Mouse (Mus musculus) thymus, postnatal 10 days (tissue): ENCODE measurements around the gene Tmem178.
"Not testable (repeated sequence)": the region's sequence is repeated elsewhere in the genome, so short reads cannot be mapped to it uniquely, and the experiment has no call there.

Source experiments
- DNase-seq, 2 experiments: peaks; one replicate each; pipeline ENCODE4 v3.0.0; 2021; ENCODE audit warnings: low spot score in 2 of 2

Gene Tmem178

GRCm38 (mm10) chr17:80945510-80945909, 1.1 kb downstream of the Tmem178 start:
- not testable (repeated sequence) for DNase-seq

- DNase-seq = no peak
Measured at GRCm38 (mm10) chr17:80946091-80946885, 1.9 kb downstream of the Tmem178 start.

DNA sequence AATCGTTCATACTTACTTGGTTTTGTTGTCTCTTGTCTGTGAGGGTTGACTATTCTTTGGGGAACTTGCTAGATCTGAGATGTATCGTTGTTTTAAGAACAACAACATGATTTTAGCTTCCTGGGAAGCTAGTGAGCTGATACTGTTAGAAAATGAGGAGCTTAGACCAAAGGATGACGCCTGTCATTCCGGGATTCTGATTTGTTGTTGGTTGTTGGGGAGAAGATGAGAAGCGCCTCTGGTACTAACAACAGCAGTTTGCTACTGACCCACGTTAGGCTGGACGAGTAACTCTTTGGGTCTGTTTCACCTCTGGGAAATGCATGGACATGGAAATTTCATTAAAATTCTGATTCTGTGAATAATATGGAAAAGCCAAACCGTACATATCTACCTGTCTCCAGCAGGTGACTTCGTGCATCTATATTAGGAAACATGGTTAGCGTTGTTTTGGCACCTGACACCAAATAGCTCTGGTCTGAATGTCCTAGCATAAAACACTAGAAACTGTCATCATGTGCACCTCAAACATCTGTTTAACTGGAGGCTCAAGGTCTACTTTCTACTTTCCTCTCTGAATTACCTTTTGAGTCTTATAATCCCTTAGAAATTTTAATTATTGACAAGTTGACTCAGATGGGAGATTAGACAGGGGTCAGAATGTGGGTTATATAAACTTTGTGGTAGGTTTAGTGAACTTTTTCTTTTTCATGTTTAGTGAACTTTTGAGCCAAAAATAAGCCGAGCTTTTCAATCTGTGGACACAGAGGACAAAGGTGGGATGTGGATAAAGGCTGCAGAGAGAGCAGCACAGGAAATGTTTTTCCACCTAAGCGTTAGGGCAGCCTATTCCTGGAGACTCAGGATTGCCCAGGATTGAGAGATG, 2.9 kb downstream of the Tmem178 start:
- DNase-seq = no peak

- DNase-seq = no peak
Measured at GRCm38 (mm10) chr17:80949382-80949781, 5.0 kb downstream of the Tmem178 start.

DNA sequence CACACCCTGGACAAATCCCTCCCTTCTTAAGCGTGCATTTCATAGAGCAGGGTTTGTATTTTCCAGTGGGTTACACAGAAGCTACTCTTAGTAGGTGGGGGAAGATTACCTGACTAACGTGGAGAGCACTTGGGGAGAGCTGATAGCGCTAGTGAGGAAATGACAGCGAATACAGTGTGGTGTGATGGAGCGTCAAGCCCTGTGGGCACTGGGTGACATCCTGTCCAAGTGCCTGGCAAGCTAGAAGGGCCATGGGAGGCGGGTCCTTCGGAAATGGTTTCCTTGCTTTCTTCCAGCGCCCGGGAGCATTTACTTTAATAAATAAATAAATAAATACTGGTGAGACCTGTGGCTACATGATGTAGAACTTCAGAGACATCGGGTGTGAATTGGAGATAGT, 5.5 kb downstream of the Tmem178 start:
- no peak for DNase-seq

- no peak for DNase-seq
Measured at GRCm38 (mm10) chr17:80952305-80952704, 7.9 kb downstream of the Tmem178 start.

GRCm38 (mm10) chr17:80955415-80955814, 11.0 kb downstream of the Tmem178 start:
- DNase-seq = no peak

GRCm38 (mm10) chr17:80955998-80956811, 11.8 kb downstream of the Tmem178 start:
- DNase-seq = no peak

- DNase-seq = no peak
Measured at GRCm38 (mm10) chr17:80958332-80958731, 13.9 kb downstream of the Tmem178 start.

- no peak for DNase-seq
Measured at GRCm38 (mm10) chr17:80959840-80960239, 15.4 kb downstream of the Tmem178 start.

DNA sequence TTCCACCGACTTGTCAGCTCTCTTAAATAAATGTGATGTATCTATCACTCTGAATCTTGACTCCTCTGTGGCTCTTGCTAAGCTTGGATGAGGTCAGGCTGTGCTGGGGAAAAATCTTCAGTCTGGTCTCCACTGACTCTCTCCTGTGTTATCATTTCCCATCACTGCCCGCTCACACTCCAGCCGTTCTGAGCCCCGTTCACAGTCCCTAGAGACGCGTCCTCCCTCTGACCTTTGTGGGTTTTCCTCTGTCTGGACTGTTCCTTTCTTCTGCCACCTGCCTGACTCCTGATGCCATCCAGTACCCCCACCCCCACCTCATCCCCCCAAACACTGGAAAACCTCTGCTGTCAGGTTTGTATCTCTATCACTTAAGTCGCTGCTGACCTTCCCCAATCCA, 23.0 kb downstream of the Tmem178 start:
- no peak for DNase-seq

DNA sequence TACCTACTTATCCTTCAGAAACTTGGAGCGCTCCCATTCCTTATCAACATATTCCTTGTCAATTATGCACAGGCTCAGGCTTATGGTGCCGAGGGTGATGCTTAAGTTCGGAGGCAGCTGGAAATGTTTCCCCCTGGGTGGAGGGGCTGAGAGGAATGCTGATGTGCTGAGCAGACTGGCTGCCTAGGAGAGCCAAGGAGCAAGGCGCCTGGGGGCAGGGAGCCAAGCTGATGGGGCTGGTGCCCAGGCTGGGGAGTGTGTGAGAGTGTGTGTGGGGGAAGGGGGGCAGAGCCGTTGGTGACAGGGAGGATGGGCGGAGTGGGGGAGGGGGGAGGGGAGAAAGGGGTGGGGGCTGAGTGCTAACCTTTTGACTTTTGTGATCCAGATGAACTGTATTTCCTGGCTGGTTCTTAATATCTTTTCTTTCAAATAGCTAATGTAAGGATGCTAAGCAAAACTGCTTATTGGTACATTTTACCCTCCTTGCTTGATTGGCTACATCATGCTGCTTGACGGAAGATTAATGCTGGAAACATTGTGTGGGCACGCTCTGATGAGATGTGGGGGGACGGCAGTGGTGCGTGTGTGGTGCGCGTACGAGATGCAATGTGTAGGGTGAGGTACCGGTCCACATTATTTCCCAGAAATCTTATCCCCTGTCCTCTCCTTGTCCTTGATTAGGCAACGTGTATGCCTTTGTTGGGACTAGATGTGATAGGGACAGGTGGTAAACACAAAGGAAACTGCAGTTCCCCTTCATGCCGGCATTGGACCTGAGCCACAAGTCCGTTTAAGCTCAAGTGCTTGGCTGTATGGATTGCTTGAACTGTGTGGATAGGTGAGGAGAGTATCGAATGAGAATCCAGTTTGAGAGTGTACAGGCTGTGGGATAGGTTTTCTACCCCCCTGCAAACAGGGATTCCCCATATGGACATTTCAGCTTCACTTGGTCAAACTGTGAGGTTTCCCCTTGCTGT, 25.5 kb downstream of the Tmem178 start:
- no peak for DNase-seq

DNA sequence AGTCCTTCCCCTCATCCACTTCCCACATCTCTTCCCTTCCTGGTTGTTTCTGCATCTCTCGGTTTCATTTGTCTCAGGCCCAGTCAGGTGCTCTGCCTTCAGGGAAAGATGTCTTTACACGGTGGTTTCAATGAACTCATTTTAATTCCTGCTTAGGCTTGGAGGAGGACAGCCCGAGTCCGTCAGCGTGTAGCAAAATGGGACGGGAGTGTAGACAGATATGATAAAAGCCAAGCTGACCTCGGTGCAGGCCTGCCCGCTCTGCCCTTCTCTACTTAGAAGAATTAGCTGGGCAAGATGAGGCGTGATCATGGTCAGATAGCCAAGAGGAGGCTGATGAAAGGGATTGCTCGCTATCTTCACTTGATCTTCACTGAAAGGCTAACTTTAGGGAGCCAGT, 26.3 kb downstream of the Tmem178 start:
- no peak for DNase-seq

DNA sequence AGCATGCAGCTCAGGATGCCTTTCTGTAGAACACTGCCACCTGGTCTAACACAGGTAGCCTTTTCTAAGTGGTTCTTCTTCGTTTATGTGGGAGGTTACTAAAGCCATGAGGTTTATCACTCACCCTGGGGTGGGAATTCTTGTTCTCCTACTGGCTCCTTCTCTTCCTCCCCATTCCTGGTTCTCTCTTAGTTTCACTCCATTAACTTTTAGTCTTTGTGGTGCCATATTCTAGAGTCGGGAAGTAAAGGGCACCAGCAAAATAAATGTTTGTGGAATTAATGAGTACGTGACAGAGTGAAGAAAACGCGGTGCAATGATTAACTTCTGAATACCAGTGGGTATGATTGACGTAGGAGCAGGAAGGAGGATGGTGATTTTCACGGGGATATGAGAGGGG, 28.5 kb downstream of the Tmem178 start:
- DNase-seq = no peak

GRCm38 (mm10) chr17:80977245-80977644, 32.8 kb downstream of the Tmem178 start:
- DNase-seq = no peak

DNA sequence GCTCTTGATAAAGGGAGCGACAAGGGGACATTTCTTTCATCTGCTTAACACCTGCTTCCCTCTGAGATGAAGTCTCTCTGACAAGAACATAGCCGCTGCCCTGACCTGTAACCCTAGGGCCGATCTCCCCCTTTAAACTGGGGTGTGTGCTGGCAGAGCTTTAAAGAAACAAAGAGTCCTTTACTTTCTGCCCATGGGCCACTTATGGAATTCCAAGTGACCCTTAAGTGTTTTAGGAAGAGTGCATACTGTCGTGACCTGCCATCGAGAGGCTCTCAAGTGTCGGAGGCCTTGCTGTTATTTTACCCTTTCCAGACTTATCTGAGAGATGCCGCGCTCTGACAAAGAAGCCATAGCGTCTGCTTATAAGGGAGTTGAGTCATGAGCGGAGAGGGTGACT, 35.7 kb downstream of the Tmem178 start:
- DNase-seq = no peak

DNA sequence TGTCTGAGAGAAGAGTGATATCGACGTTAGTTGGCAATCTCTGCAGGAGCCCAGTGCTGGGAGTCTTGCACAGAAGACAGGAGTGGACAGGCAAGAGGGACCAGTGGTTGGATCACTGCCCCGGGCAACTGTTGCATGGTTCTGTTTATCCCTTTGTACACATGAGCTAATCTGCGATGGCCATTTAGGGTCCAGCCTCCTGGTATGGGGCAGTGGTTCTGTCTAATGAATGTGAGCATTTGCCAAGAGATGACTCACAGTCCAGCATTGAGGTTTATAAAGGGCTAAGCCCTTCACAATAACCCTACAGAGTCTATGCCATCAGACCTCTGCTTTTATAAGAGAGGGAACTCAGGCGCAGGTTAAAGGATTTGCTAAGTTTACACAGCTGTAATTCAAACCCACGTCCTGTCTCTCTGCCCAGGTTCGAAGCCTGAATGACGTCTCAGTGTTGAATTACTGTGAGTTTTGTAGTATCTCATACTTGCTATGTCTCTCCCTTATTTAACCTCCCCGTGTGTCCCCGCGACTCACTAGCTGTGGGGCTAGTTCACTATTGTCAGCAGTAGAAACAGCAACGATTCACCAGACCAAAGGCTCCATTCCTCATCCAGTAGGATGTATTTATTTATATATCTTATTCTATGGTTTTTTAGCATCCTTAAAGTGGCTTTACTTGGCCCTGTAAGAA, 37.4 kb downstream of the Tmem178 start:
- no peak for DNase-seq

- peak in 1 of 2 experiments; percentile 9 for DNase-seq
Measured at GRCm38 (mm10) chr17:80982412-80982787, 38.0 kb downstream of the Tmem178 start.

GRCm38 (mm10) chr17:80982976-80983375, 38.5 kb downstream of the Tmem178 start:
- DNase-seq = no peak

DNA sequence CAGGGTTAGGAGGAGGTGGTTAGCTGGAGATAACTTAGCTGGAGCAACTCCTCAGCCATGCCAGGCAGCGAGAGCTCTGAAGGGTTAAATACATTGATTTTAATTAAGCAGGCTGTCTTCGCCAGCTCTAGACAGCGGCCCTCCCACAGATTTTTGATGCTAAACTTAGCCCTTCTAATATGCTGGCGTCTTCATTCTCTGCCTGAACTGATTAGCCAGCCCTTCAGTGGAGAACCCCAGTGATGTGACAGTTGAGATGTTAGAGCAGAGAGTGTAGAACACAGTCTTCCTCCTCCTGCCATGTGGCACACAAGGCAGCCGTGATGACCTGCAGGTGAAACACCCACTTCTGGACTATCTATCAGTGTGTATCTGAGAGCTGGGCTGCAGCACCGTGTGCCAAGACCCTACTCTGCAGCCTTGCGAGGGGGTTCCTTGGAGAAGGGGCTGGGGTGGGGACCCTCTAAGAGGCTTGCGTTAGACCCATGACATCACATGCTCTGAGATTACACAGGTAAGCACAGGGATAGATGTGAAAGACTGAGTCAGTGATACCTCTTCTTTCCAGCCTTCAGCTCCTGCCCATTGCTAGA, 47.2 kb downstream of the Tmem178 start:
- no peak for DNase-seq
